Mouse (Mus musculus): ENCODE data around the gene Ubl3. TPM values are rescaled to one million over a fixed set of nuclear protein-coding genes. Genes with fewer than 3 reads are reported as not detected.

Gene Ubl3
- polyA plus RNA-seq, 1 experiment from 2014 or later: 88.1 TPM

DNA sequence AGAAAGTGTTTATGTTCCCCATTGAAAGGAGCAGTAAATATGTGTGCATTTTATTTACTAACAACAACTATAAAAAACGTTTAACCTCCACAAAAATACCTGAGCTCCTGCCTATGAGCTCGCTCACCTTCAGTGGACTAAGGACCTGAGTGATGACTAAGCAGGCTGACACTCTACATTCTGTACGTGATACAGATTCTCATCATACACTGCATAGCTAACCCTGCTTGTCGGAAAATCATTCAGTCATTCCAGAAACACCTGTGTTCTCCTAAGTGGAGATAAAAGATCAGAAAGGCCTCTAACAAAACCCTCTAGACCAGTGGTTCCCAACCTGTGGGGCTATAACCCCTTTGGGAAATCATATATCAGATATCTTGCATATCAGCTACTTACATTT is 35.1 kb downstream of the Ubl3 start:
- WGBS: 65% methylated on average over 4 of the region's 4 CpGs

DNA sequence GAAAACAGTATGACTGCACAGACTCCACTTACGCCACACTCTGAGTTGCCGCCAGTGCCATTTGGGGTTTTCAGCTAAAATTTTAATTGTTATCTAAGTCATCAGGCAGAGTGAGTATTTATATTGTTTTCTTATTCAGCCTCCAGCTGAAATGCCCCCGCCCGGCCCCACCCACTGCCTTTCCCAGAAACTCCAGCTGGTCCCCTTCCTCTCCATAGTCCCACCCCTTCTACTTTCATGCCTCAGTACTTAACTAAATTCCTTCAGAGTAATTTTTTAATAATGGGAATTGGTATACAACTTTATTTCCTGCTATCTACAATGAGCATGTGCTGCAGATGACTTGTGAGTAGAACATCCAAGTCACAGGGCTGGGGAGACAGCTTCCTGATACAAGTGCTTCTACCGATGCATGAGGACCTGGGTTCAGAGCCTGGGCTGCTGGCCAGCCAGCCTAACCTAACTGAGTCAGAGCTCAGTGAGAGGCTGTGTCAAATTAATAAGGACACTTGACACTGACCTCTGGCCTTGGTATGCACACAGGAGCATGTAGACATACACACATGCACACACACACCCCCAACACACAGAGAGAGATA is 40.4 kb downstream of the Ubl3 start:
- ATAC-seq (ENCODE audit: borderline replicate concordance, extremely low read depth, low FRiP score, low TSS enrichment): no peak
- Histone ChIP-seq H3K4me1 (peaks cover 19% of the 10 kb centered on the region), H3K9me3 (no peaks in the 10 kb centered on the region), H3K27me3 (no peaks in the 10 kb centered on the region), H3K27ac (no peak overlapping the region), H3K4me3 (no peak overlapping the region), H3K4me2 (no peak overlapping the region), H3K36me3 (peaks cover 21% of the 10 kb centered on the region), H3K9ac (no peak overlapping the region)
- 61% methylated on average over 5 of the region's 5 CpGs for WGBS

More for the DNA sequence above, 35.1 kb downstream of the Ubl3 start:
- ATAC-seq (ENCODE audit: borderline replicate concordance, extremely low read depth, low FRiP score, low TSS enrichment): no peak
- no peak overlapping the region for H3K27ac ChIP-seq
- no peak overlapping the region for H3K4me3 ChIP-seq
- H3K4me2 ChIP-seq: no peak overlapping the region
- no peaks in the 10 kb centered on the region for H3K36me3 ChIP-seq
- H3K27me3 ChIP-seq: no peaks in the 10 kb centered on the region
- peaks cover 11% of the 10 kb centered on the region for H3K4me1 ChIP-seq
- H3K9ac ChIP-seq: no peak overlapping the region
- no peaks in the 10 kb centered on the region for H3K9me3 ChIP-seq

DNA sequence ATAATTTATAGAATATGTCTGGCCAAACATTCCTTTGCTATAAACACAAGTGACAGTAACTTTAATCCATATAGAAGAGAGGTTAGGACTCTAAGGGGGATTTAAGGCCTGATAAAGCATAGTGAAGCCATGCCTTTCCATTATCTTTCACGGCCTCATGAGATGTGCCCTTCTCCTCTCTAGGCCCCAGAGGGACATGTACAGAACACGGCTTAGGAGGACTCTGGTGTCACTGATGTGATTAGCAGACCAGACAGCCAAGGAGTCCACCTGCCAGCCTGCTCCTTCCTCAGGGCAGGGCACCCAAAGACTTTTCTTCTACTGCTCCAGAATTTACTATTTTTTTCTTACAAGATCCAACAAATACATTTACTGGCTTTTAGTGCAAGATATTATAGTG is 42.3 kb downstream of the Ubl3 start:
- Histone ChIP-seq H3K9ac (no peak overlapping the region), H3K9me3 (no peaks in the 10 kb centered on the region), H3K27me3 (no peaks in the 10 kb centered on the region), H3K4me3 (no peak overlapping the region), H3K4me2 (no peak overlapping the region), H3K4me1 (peaks cover 19% of the 10 kb centered on the region), H3K36me3 (peaks cover 39% of the 10 kb centered on the region), H3K27ac (no peak overlapping the region)
- WGBS: 75% methylated on average over 2 of the region's 2 CpGs
- no peak for ATAC-seq (ENCODE audit: borderline replicate concordance, extremely low read depth, low FRiP score, low TSS enrichment)

DNA sequence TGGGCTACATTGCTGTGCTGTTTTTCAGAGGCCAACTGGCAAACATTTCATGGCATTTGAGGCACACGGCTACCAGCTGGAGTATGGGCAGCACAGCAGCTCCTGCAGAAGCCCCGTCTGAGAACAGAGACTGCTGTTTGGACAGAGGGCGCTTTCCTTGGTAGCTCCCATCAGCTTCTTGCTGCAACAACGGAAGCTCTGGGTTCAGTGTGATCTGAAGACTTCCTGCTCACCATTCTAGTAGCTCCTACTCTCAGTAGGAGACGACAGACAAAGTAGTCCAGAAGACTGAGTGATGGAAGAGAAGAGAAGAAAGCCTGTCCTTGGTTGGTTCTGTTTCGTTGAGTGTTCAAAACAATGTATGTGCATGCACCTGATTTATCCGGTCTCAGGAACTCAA is 42.9 kb downstream of the Ubl3 start:
- ATAC-seq (ENCODE audit: borderline replicate concordance, extremely low read depth, low FRiP score, low TSS enrichment): no peak
- no peak overlapping the region for H3K4me2 ChIP-seq
- 71% methylated on average over 7 of the region's 7 CpGs for WGBS
- H3K27me3 ChIP-seq: no peaks in the 10 kb centered on the region
- H3K36me3 ChIP-seq: peaks cover 41% of the 10 kb centered on the region
- H3K4me1 ChIP-seq: peaks cover 19% of the 10 kb centered on the region
- H3K9ac ChIP-seq: no peak overlapping the region
- H3K9me3 ChIP-seq: no peaks in the 10 kb centered on the region
- no peak overlapping the region for H3K27ac ChIP-seq
- H3K4me3 ChIP-seq: no peak overlapping the region

DNA sequence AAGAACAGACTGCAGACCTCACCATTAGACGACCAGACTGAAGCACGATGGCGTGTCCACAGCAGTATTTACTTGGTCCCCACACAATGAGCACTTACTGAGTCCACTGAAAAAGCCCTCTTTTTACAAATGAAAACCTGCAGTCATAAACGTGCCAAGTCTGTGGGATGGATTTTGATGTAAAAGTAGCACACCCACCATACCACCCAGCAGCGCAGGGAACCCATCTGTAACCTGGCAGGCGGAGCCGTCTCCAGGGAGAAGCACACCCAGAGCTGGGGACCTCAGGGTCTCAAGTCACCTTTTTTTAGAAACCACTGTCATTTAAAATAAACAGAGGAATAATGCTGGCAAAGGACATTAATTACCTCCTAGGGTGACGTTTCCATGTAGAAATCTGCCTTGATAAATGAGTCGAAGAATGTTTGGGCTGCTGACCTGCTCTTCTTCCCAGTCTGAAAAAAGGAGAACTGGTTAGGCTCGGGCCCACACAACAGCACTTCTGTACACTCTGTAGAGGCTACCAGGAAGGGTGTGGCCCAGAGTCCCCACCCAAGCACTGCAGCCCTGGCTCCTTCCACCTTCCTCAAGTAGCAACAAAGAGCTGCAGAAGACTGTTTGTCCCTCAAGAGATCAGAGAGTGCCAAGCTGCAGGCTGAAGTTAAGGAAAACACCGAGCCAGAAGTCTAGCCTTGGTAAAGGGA is 43.5 kb downstream of the Ubl3 start:
- no peak for ATAC-seq (ENCODE audit: borderline replicate concordance, extremely low read depth, low FRiP score, low TSS enrichment)
- Histone ChIP-seq H3K4me3 (no peak overlapping the region), H3K36me3 (peaks cover 41% of the 10 kb centered on the region), H3K27ac (no peak overlapping the region), H3K4me1 (peaks cover 19% of the 10 kb centered on the region), H3K9me3 (no peaks in the 10 kb centered on the region), H3K27me3 (no peaks in the 10 kb centered on the region), H3K9ac (no peak overlapping the region), H3K4me2 (no peak overlapping the region)
- WGBS: 70% methylated on average over 11 of the region's 11 CpGs

DNA sequence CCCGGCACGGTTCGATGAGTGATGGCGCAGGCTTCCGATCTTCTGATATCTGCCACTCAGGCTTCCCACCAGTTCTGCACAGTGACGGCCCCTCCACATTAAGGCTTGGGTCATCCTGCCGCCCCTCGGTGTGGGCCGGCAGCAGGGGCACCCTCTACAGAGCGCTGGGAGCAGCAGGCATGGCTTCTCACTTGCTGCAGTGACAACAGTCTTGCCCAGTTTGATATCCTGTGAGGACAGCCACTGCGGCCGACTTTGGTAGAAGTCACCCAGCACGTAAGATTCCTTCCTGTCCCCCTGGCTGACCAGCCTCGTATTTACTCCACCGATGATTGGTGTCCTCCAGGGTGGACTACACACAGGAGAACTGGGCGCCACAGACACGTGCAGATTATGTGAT is 47.2 kb downstream of the Ubl3 start:
- no peak overlapping the region for H3K4me3 ChIP-seq
- 89% methylated on average over 17 of the region's 17 CpGs for WGBS
- H3K4me2 ChIP-seq: no peak overlapping the region
- no peaks in the 10 kb centered on the region for H3K9me3 ChIP-seq
- H3K9ac ChIP-seq: no peak overlapping the region
- peaks cover 41% of the 10 kb centered on the region for H3K36me3 ChIP-seq
- H3K4me1 ChIP-seq: peaks cover 7% of the 10 kb centered on the region; the same call in 1 of the 2 replicates
- no peak overlapping the region for H3K27ac ChIP-seq
- H3K27me3 ChIP-seq: no peaks in the 10 kb centered on the region
- ATAC-seq (ENCODE audit: borderline replicate concordance, extremely low read depth, low FRiP score, low TSS enrichment): no peak

DNA sequence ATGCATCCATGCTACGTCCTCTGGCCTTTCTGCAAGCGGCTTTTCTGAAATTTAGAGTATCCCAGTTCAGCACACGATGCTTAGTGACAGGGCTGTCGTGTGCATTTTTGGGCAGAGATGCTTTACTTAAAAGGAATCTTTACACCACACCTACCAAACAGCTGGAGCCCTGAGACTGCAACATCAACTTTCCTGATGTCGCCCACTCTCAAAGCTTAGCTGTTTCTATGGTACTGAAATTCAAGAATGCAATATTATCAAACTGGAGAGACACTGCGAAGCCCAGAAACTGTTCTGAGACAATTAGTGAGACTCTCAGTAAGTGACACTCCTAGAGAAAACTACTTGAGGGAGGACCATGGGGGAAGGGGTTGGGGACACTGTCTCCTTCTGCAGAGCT is 50.4 kb downstream of the Ubl3 start:
- Histone ChIP-seq H3K27me3 (no peaks in the 10 kb centered on the region), H3K4me2 (no peak overlapping the region), H3K4me1 (no peaks in the 10 kb centered on the region), H3K9me3 (no peaks in the 10 kb centered on the region), H3K4me3 (no peak overlapping the region), H3K36me3 (peaks cover 22% of the 10 kb centered on the region), H3K9ac (no peak overlapping the region), H3K27ac (no peak overlapping the region)
- ATAC-seq (ENCODE audit: borderline replicate concordance, extremely low read depth, low FRiP score, low TSS enrichment): no peak
- 95% methylated on average over 6 of the region's 6 CpGs for WGBS

DNA sequence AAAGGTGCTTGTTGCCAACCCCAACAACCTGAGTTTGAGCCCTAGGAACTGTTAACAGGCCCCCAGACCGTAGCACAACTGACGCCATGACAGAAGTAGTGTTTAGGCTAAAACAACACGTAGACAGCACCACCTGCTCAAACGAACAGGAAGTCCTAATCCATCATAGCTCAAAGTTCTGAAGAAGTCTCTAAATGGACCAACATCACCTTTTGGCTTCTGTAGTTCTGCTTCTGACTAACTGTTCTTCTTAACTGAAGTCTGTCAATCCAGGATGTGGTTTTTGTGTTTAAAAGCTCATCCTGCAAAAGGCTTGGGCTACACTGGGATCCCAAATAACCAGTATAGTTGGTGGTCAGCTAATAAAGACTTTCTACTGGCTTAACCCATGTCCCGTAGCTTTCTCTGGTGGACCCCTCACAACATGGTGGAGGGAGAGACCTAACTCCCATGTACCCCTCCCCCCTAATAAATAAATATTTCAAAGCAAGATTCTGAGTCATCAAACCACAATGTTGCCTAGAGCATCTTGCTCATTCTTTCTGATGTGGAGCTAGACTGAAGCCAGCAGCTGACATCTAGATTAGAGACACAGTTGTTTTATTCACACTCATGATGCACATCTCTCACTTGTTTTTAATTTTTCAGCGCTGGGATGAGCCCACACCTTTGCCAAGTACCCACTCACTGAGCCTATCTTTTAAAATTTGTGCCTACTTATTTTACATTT is 51.2 kb downstream of the Ubl3 start:
- Histone ChIP-seq H3K4me2 (no peak overlapping the region), H3K27me3 (no peaks in the 10 kb centered on the region), H3K27ac (no peak overlapping the region), H3K4me3 (no peak overlapping the region), H3K9ac (no peak overlapping the region), H3K9me3 (no peaks in the 10 kb centered on the region), H3K36me3 (peaks cover 13% of the 10 kb centered on the region), H3K4me1 (no peaks in the 10 kb centered on the region)
- no peak for ATAC-seq (ENCODE audit: borderline replicate concordance, extremely low read depth, low FRiP score, low TSS enrichment)
- WGBS: 80% methylated on average over 6 of the region's 6 CpGs

DNA sequence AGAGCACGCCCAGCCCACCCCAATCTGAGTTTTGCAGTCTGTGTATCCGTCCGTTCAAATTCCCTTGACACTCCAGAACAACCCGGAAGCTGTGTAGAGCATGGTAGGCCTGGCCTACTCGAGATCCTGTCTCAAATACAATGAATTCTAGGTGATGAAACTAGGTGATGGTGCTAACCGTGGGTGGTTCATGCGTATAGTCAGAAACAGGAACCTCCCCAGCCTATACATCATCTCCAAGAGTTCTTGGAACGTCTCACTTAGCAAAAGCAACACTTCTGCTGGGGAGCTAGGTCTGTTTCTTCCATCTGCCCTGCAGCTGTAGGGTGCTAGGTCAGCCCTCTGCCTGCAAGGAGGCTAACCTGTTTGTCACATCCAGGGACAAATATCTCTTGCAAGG is 52.1 kb downstream of the Ubl3 start:
- WGBS: 75% methylated on average over 8 of the region's 8 CpGs
- no peak for ATAC-seq (ENCODE audit: borderline replicate concordance, extremely low read depth, low FRiP score, low TSS enrichment)

DNA sequence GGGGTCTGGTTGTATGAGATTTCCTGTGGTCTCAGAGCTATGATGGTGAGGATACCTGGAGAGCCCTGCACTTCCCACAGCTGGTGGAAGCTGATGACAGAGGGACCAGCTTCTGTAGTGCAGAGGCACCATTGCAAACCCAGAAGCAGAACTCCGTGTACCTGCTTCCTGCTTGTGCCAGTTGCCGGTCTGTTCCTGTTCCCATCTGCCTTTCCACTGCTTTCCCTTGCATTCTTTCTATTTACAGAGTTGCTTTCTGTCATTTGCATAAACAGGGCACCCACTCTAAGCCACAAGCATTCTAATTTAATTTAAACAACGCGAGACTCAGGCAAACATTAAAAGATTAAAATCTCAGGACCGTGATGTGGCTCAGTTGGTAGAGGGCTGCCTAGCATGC is 53.0 kb downstream of the Ubl3 start:
- WGBS: 68% methylated on average over 5 of the region's 5 CpGs
- no peaks in the 10 kb centered on the region for H3K4me1 ChIP-seq
- no peak for ATAC-seq (ENCODE audit: borderline replicate concordance, extremely low read depth, low FRiP score, low TSS enrichment)
- H3K27ac ChIP-seq: no peak overlapping the region
- H3K9ac ChIP-seq: no peak overlapping the region
- H3K4me2 ChIP-seq: no peak overlapping the region
- no peaks in the 10 kb centered on the region for H3K27me3 ChIP-seq
- H3K9me3 ChIP-seq: no peaks in the 10 kb centered on the region
- no peaks in the 10 kb centered on the region for H3K36me3 ChIP-seq
- H3K4me3 ChIP-seq: no peak overlapping the region

More for the DNA sequence above, 52.1 kb downstream of the Ubl3 start:
- no peaks in the 10 kb centered on the region for H3K4me1 ChIP-seq
- H3K9ac ChIP-seq: no peak overlapping the region
- H3K36me3 ChIP-seq: peaks cover 4% of the 10 kb centered on the region
- H3K27me3 ChIP-seq: no peaks in the 10 kb centered on the region
- no peak overlapping the region for H3K27ac ChIP-seq
- H3K9me3 ChIP-seq: no peaks in the 10 kb centered on the region
- H3K4me2 ChIP-seq: no peak overlapping the region
- no peak overlapping the region for H3K4me3 ChIP-seq

DNA sequence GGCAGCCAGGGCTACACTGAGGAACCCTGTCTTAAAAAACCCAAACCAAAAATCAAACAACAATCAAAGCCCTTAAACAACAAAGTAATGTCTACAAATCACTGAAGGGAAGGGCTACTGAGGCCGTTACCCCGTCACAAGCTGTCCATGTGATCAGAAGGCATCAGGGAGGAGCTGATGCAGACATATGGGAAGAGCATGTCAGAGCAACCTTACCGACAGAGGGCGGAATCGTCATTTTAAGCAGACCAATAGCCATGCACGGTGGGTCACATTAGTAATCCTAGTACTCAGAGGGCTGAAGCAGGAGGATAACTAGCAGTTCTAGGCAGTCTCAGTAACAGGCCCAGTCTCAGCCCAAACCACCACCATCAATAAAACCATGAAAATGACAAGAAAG is 56.6 kb downstream of the Ubl3 start:
- Histone ChIP-seq H3K4me3 (no peak overlapping the region), H3K27ac (no peak overlapping the region), H3K36me3 (no peaks in the 10 kb centered on the region), H3K4me1 (no peaks in the 10 kb centered on the region), H3K4me2 (no peak overlapping the region), H3K9me3 (no peaks in the 10 kb centered on the region), H3K27me3 (no peaks in the 10 kb centered on the region), H3K9ac (no peak overlapping the region)
- WGBS: 87% methylated on average over 6 of the region's 6 CpGs
- ATAC-seq (ENCODE audit: borderline replicate concordance, extremely low read depth, low FRiP score, low TSS enrichment): no peak

DNA sequence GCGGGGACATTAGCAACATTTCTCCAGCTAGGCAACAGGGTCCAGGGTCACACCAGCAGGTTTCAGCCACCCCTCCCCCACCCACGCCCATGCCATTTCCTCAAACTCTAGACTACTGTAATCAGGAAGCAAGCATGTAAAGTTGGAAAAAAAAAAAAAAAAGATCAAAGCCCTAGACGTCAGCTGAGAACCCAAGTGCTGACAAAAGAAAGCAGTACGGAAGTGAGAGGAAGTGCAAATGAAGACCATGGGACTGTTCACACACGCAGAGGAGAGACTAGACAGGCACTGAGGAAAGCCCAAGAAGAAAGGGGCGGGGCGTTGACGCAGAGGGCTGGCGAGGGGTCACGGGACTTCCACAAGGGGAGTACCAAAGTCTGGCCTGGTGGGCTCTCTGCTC is 57.4 kb downstream of the Ubl3 start:
- Histone ChIP-seq H3K27me3 (no peaks in the 10 kb centered on the region), H3K4me3 (no peak overlapping the region), H3K27ac (no peak overlapping the region), H3K9me3 (no peaks in the 10 kb centered on the region), H3K9ac (no peak overlapping the region), H3K4me2 (peak overlapping the region; percentile 37), H3K36me3 (no peaks in the 10 kb centered on the region), H3K4me1 (peaks cover 1% of the 10 kb centered on the region; the same call in 1 of the 2 replicates)
- ATAC-seq (ENCODE audit: borderline replicate concordance, extremely low read depth, low FRiP score, low TSS enrichment): peak; percentile 78
- WGBS: 20% methylated on average over 10 of the region's 10 CpGs

Measured in lung, embryonic 15.5 days (tissue).